Mouse (Mus musculus): Measurements from ENCODE around the gene Ptbp3. TPM values are rescaled to one million over a fixed set of nuclear protein-coding genes. Genes with fewer than 3 reads are reported as not detected.

The Ptbp3 gene
- total and polyA plus RNA-seq, 3 experiments = 135 to 608 (median 358) TPM

- Histone ChIP-seq H3K4me3 (ENCODE audit: low read depth, low read length) (no peak overlapping the region; the same call in 1 of the 2 replicates), H3K4me1 (ENCODE audit: insufficient read depth, low read depth, low read length) (peaks cover 43% of the 10 kb centered on the region), H3K27me3 (ENCODE audit: insufficient read depth, low read length) (no peaks in the 10 kb centered on the region), H3K36me3 (replicated peaks) (peaks cover 49% of the 10 kb centered on the region), H3K9me3 (replicated peaks) (no peaks in the 10 kb centered on the region)
- DNase-seq (ENCODE audit: low spot score) (no peak), ATAC-seq (ENCODE audit: extremely low read depth, insufficient number of reproducible peaks, low FRiP score, poor library complexity, severe bottlenecking) (0 out of 2 replicates have a peak, but pooled peaks have one; percentile 24)
- TF ChIP-seq POLR2AphosphoS5 (IDR thresholded peaks at IDR 0.05; ENCODE audit: insufficient replicate concordance, low read depth, low read length) (no peak), CTCF (IDR thresholded peaks at IDR 0.05; ENCODE audit: low read depth, low read length) (no peak), GATA1 (IDR thresholded peaks at IDR 0.05; ENCODE audit: borderline replicate concordance, low read length) (no peak), GATA2 (IDR thresholded peaks at IDR 0.05; ENCODE audit: borderline replicate concordance, low read depth, low read length) (no peak), TAL1 (conservative IDR thresholded peaks at IDR 0.05; ENCODE audit: low read depth, low read length) (no peak)
Measured at GRCm38 (mm10) chr4:59509558-59509957, 39.6 kb downstream of the Ptbp3 start.

- DNase-seq (ENCODE audit: low spot score) (peak; percentile 14), ATAC-seq (ENCODE audit: extremely low read depth, insufficient number of reproducible peaks, low FRiP score, poor library complexity, severe bottlenecking) (peak; percentile 68)
- peak overlapping the region; percentile 13; the same call in 1 of the 2 replicates for H3K4me3 ChIP-seq (ENCODE audit: low read depth, low read length)
- H3K36me3 ChIP-seq (replicated peaks) = peaks cover 44% of the 10 kb centered on the region
- peaks cover 43% of the 10 kb centered on the region for H3K4me1 ChIP-seq (ENCODE audit: insufficient read depth, low read depth, low read length)
- no peaks in the 10 kb centered on the region for H3K27me3 ChIP-seq (ENCODE audit: insufficient read depth, low read length)
- peak; percentile 34 for TF ChIP-seq TAL1 (conservative IDR thresholded peaks at IDR 0.05; ENCODE audit: low read depth, low read length)
- no peak for TF ChIP-seq POLR2AphosphoS5 (IDR thresholded peaks at IDR 0.05; ENCODE audit: insufficient replicate concordance, low read depth, low read length)
- H3K9me3 ChIP-seq (replicated peaks) = no peaks in the 10 kb centered on the region
Measured at GRCm38 (mm10) chr4:59507766-59508165, 41.4 kb downstream of the Ptbp3 start.

GRCm38 (mm10) chr4:59506704-59507103, 42.5 kb downstream of the Ptbp3 start:
- H3K9me3 ChIP-seq (replicated peaks) = peaks cover 6% of the 10 kb centered on the region
- DNase-seq (ENCODE audit: low spot score) (no peak), ATAC-seq (ENCODE audit: extremely low read depth, insufficient number of reproducible peaks, low FRiP score, poor library complexity, severe bottlenecking) (no peak)
- H3K4me1 ChIP-seq (ENCODE audit: insufficient read depth, low read depth, low read length) = peaks cover 43% of the 10 kb centered on the region
- TF ChIP-seq GATA2 (IDR thresholded peaks at IDR 0.05; ENCODE audit: borderline replicate concordance, low read depth, low read length) (no peak), GATA1 (IDR thresholded peaks at IDR 0.05; ENCODE audit: borderline replicate concordance, low read length) (no peak), TAL1 (conservative IDR thresholded peaks at IDR 0.05; ENCODE audit: low read depth, low read length) (no peak), POLR2AphosphoS5 (IDR thresholded peaks at IDR 0.05; ENCODE audit: insufficient replicate concordance, low read depth, low read length) (no peak), CTCF (IDR thresholded peaks at IDR 0.05; ENCODE audit: low read depth, low read length) (no peak)
- peaks cover 47% of the 10 kb centered on the region for H3K36me3 ChIP-seq (replicated peaks)
- no peaks in the 10 kb centered on the region for H3K27me3 ChIP-seq (ENCODE audit: insufficient read depth, low read length)
- no peak overlapping the region for H3K4me3 ChIP-seq (ENCODE audit: low read depth, low read length)

GRCm38 (mm10) chr4:59505481-59505880, 43.7 kb downstream of the Ptbp3 start:
- no peak overlapping the region for H3K4me3 ChIP-seq (ENCODE audit: low read depth, low read length)
- H3K4me1 ChIP-seq (ENCODE audit: insufficient read depth, low read depth, low read length) = peaks cover 38% of the 10 kb centered on the region
- H3K9me3 ChIP-seq (replicated peaks) = peaks cover 8% of the 10 kb centered on the region
- DNase-seq (ENCODE audit: low spot score) (no peak), ATAC-seq (ENCODE audit: extremely low read depth, insufficient number of reproducible peaks, low FRiP score, poor library complexity, severe bottlenecking) (no peak)
- H3K27me3 ChIP-seq (ENCODE audit: insufficient read depth, low read length) = no peaks in the 10 kb centered on the region
- TF ChIP-seq POLR2AphosphoS5 (IDR thresholded peaks at IDR 0.05; ENCODE audit: insufficient replicate concordance, low read depth, low read length) = no peak
- no peak for TF ChIP-seq GATA2 (IDR thresholded peaks at IDR 0.05; ENCODE audit: borderline replicate concordance, low read depth, low read length)
- no peak for TF ChIP-seq TAL1 (conservative IDR thresholded peaks at IDR 0.05; ENCODE audit: low read depth, low read length)
- TF ChIP-seq GATA1 (IDR thresholded peaks at IDR 0.05; ENCODE audit: borderline replicate concordance, low read length) = no peak
- TF ChIP-seq CTCF (IDR thresholded peaks at IDR 0.05; ENCODE audit: low read depth, low read length) = no peak
- peaks cover 55% of the 10 kb centered on the region for H3K36me3 ChIP-seq (replicated peaks)

GRCm38 (mm10) chr4:59491097-59491496, 58.1 kb downstream of the Ptbp3 start:
- ATAC-seq (ENCODE audit: extremely low read depth, insufficient number of reproducible peaks, low FRiP score, poor library complexity, severe bottlenecking) (no peak), DNase-seq (ENCODE audit: low spot score) (no peak)
- peaks cover 5% of the 10 kb centered on the region for H3K4me1 ChIP-seq (ENCODE audit: insufficient read depth, low read depth, low read length)
- peaks cover 76% of the 10 kb centered on the region for H3K36me3 ChIP-seq (replicated peaks)
- H3K9me3 ChIP-seq (replicated peaks) = no peaks in the 10 kb centered on the region
- no peak overlapping the region for H3K4me3 ChIP-seq (ENCODE audit: low read depth, low read length)
- TF ChIP-seq GATA2 (IDR thresholded peaks at IDR 0.05; ENCODE audit: borderline replicate concordance, low read depth, low read length) (no peak), POLR2AphosphoS5 (IDR thresholded peaks at IDR 0.05; ENCODE audit: insufficient replicate concordance, low read depth, low read length) (no peak), GATA1 (IDR thresholded peaks at IDR 0.05; ENCODE audit: borderline replicate concordance, low read length) (no peak)
- H3K27me3 ChIP-seq (ENCODE audit: insufficient read depth, low read length) = no peaks in the 10 kb centered on the region

GRCm38 (mm10) chr4:59471306-59471705, 77.9 kb downstream of the Ptbp3 start:
- peaks cover 13% of the 10 kb centered on the region for H3K4me1 ChIP-seq (ENCODE audit: insufficient read depth, low read depth, low read length)
- peaks cover 51% of the 10 kb centered on the region for H3K36me3 ChIP-seq (replicated peaks)
- ATAC-seq (ENCODE audit: extremely low read depth, insufficient number of reproducible peaks, low FRiP score, poor library complexity, severe bottlenecking) = no peak
- no peaks in the 10 kb centered on the region for H3K27me3 ChIP-seq (ENCODE audit: insufficient read depth, low read length)
- no peak overlapping the region for H3K4me3 ChIP-seq (ENCODE audit: low read depth, low read length)
- no peaks in the 10 kb centered on the region for H3K9me3 ChIP-seq (replicated peaks)
- TF ChIP-seq CTCF (IDR thresholded peaks at IDR 0.05; ENCODE audit: low read depth, low read length) = no peak
- TF ChIP-seq GATA1 (IDR thresholded peaks at IDR 0.05; ENCODE audit: borderline replicate concordance, low read length) = no peak
- DNase-seq (ENCODE audit: low spot score) = no peak

GRCm38 (mm10) chr4:59465449-59465848, 83.7 kb downstream of the Ptbp3 start:
- Histone ChIP-seq H3K9me3 (replicated peaks) (no peaks in the 10 kb centered on the region), H3K36me3 (replicated peaks) (peaks cover 15% of the 10 kb centered on the region), H3K4me3 (ENCODE audit: low read depth, low read length) (no peak overlapping the region), H3K27me3 (ENCODE audit: insufficient read depth, low read length) (no peaks in the 10 kb centered on the region), H3K4me1 (ENCODE audit: insufficient read depth, low read depth, low read length) (peaks cover 27% of the 10 kb centered on the region)
- no peak for TF ChIP-seq CTCF (IDR thresholded peaks at IDR 0.05; ENCODE audit: low read depth, low read length)
- TF ChIP-seq GATA1 (IDR thresholded peaks at IDR 0.05; ENCODE audit: borderline replicate concordance, low read length) = no peak
- TF ChIP-seq TAL1 (conservative IDR thresholded peaks at IDR 0.05; ENCODE audit: low read depth, low read length) = no peak
- no peak for TF ChIP-seq GATA2 (IDR thresholded peaks at IDR 0.05; ENCODE audit: borderline replicate concordance, low read depth, low read length)
- no peak for TF ChIP-seq POLR2AphosphoS5 (IDR thresholded peaks at IDR 0.05; ENCODE audit: insufficient replicate concordance, low read depth, low read length)
- ATAC-seq (ENCODE audit: extremely low read depth, insufficient number of reproducible peaks, low FRiP score, poor library complexity, severe bottlenecking) (no peak), DNase-seq (ENCODE audit: low spot score) (no peak)

Measured in G1E (cell line).